Mouse (Mus musculus): ENCODE results near the gene Suco.

GRCm38 (mm10) chr1:161875706-161876552 is 553 bp downstream of the Suco start:
- TF ChIP-seq CTCF (IDR thresholded peaks at IDR 0.05; ENCODE audit: extremely low read depth, insufficient read depth, insufficient read length, insufficient replicate concordance) (peak; percentile 18; the same call in 1 of the 2 replicates), POLR2A (IDR thresholded peaks at IDR 0.05; ENCODE audit: low read depth, low read length) (no peak)
